Mouse (Mus musculus) erythroblast, embryonic 14.5 days (primary cell): Measurements from ENCODE around the gene Zfp64.
"Not testable (repeated sequence)": the region's sequence is repeated elsewhere in the genome, so short reads cannot be mapped to it uniquely, and the experiment has no call there.

Experiments used
- GATA1 ChIP-seq: IDR thresholded peaks from 2 replicates; pipeline ENCODE4 v1.6.1; 2012; ENCODE audit warnings: low read length, inconsistent platforms, mixed read lengths
- TAL1 ChIP-seq: IDR thresholded peaks from 3 replicates; pipeline ENCODE4 v1.6.1; 2012; ENCODE audit warnings: low read length, inconsistent platforms, mixed read lengths

DNA sequence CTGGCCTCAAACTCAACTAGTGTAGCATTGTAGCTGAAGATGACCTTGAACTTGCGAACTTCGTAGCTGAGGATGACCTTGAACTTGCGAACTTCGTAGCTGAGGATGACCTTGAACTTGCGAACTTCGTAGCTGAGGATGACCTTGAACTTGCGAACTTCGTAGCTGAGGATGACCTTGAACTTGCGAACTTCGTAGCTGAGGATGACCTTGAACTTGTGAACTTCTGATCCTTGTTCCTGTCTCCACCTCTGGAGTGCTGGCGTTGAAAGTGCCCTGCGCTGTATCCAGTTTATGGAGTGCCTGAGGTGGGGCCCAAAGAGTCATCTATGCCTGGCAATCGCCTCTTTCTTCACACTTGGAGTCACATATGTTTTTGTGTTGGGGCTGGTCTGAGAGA, 101.5 kb downstream of the Zfp64 start:
- TF ChIP-seq GATA1, TAL1: not testable (repeated sequence)
